Mouse (Mus musculus): ENCODE results near the gene Fdxr.

- TF ChIP-seq POLR2A (IDR thresholded peaks at IDR 0.05; ENCODE audit: insufficient read depth, low read length), result no peak
- TF ChIP-seq CTCF (IDR thresholded peaks at IDR 0.05; ENCODE audit: low read depth, low read length), result no peak
- no peak for TF ChIP-seq EP300 (IDR thresholded peaks at IDR 0.05; ENCODE audit: insufficient read depth, low read depth, low read length)
These were observed 30.5 kb downstream of the Fdxr start for GRCm38 (mm10) chr11:115246386-115246785.
